Comparison of ENCODE assay signal across 13 mouse cellular contexts in genomic region chr9:78096376-78096775, GRCm38 (mm10). TPM values are rescaled to one million over a fixed set of nuclear protein-coding genes. Genes with fewer than 3 reads are reported as not detected.
DNase-seq lines count a peak whose midpoint lies in the region; ATAC-seq and TF ChIP-seq lines count a peak whose summit lies in the region.
"Had no signal": no experiment of that assay in that cellular context is flagged by ENCODE, and none has a peak within 500 bp of the region (broad histone marks: within the 10 kb centered on the region; RNA-seq: fewer than 3 reads in every experiment).

No protein-coding gene starts in this region.

- no peak overlapping the region for H3K27ac ChIP-seq in left cerebral cortex, adult 2 months
- H3K27ac ChIP-seq in ES-E14 (ENCODE audit: insufficient read depth, low read depth, low read length, poor library complexity, severe bottlenecking): no peak overlapping the region
- H3K27ac ChIP-seq: embryonic facial prominence, embryonic 15.5 days had no signal

- H3K9ac ChIP-seq in ES-E14 (ENCODE audit: insufficient read depth, low read depth, low read length, poor library complexity, severe bottlenecking): no peak overlapping the region
- H3K9ac ChIP-seq: embryonic facial prominence, embryonic 15.5 days had no signal

- DNase-seq in left cerebral cortex, adult 2 months (ENCODE audit: extremely low spot score in 1 of 2, low spot score in 2 of 2): no peak
- no peak for DNase-seq in left cerebral cortex, postnatal 25 days (ENCODE audit: low spot score in 2 of 2)
- peak; percentile 50 to 51 for DNase-seq in B cell, adult 2 months
- DNase-seq in ES-E14 (ENCODE audit: low read depth, low spot score): peak; percentile 47
- no peak for DNase-seq in adrenal gland, postnatal 4 days (ENCODE audit: low spot score in 2 of 2)
- DNase-seq in cerebellum, adult 11-12 months: no peak
- DNase-seq: adrenal gland, adult 2 months; cerebellum, adult 9-10 months; heart, postnatal 36 days had no signal

- peak; percentile 33 for TF ChIP-seq CTCF in left cerebral cortex, adult 2 months (IDR thresholded peaks at IDR 0.05)

- H3K4me1 ChIP-seq in ES-E14 (ENCODE audit: control insufficient read depth in 2 of 2, insufficient read depth in 2 of 2, low read length in 2 of 2, poor library complexity in 1 of 2): no peaks in the 10 kb centered on the region
- H3K4me1 ChIP-seq: embryonic facial prominence, embryonic 15.5 days had no signal

- peak; percentile 56 for ATAC-seq in megakaryocyte, adult 5-6 weeks (ENCODE audit: poor library complexity, severe bottlenecking)

- H3K36me3 ChIP-seq in ES-E14 (ENCODE audit: control insufficient read depth, insufficient read depth, low read length, poor library complexity, severe bottlenecking): peaks cover 8% of the 10 kb centered on the region

- no peak overlapping the region for H3K4me3 ChIP-seq in left cerebral cortex, adult 2 months
- H3K4me3 ChIP-seq in ES-E14 (ENCODE audit: insufficient read depth in 1 of 2, low read depth in 1 of 2, low read length in 2 of 2, poor library complexity in 1 of 2, severe bottlenecking in 1 of 2): no peak overlapping the region
- H3K4me3 ChIP-seq: embryonic facial prominence, embryonic 15.5 days had no signal

- no peaks in the 10 kb centered on the region for H3K9me3 ChIP-seq in ES-E14 (ENCODE audit: control insufficient read depth, insufficient read depth, low read depth, low read length)

- intact Hi-C loops in left cerebral cortex, adult 2 months (cut with DNase I): no loop called here
- intact Hi-C loops in left cerebral cortex, postnatal 25 days (cut with DNase I): no loop called here

- in situ Hi-C loops in ES-E14 (cut with MboI; ENCODE audit: low sequenced_read_pairs in 2 of 2, unreplicated experiment in 2 of 2): no loop called here

TF ChIP-seq in ES-E14, 5 proteins besides CTCF, POLR2A, EP300 and RAD21:
- TF ChIP-seq ZC3H11A (IDR thresholded peaks at IDR 0.05; ENCODE audit: borderline replicate concordance, low read depth, low read length) (peak; percentile 36; the same call in 1 of the 2 replicates), MAFK (IDR thresholded peaks at IDR 0.05; ENCODE audit: insufficient read depth, low read depth, low read length) (no peak)

RNA-seq across cellular contexts. Expression of gene Fbxo9, which starts 12.5 kb away (rescaled TPM):
- total RNA-seq in left cerebral cortex, adult 2 months (2021): 100 to 1,000 TPM; 106 to 115 TPM
- 100 to 1,000 TPM; 112 to 125 TPM for total RNA-seq in left cerebral cortex, postnatal 25 days (2021)
- 19.2 and 28.7 TPM in 2 replicates for total RNA-seq in ES-E14 (2012; rRNA removed)
- total RNA-seq in megakaryocyte, adult 5-6 weeks (2015): 40.3 and 50.5 TPM in 2 replicates
- 43.8 and 49.2 TPM in 2 replicates for total RNA-seq in megakaryocyte, adult 5-6 weeks (2017)
- 10 to 100 TPM; 64.9 to 66.5 TPM for total RNA-seq in adrenal gland, postnatal 4 days (2021)

RNA-seq across cellular contexts. Expression of gene Ick, which starts 12.6 kb away (rescaled TPM):
- 10 to 100 TPM; 17.4 to 19.2 TPM for total RNA-seq in left cerebral cortex, adult 2 months (2021)
- total RNA-seq in left cerebral cortex, postnatal 25 days (2021): 10 to 100 TPM; 18.7 to 19.8 TPM
- 5.3 and 5.4 TPM in 2 replicates for total RNA-seq in ES-E14 (2012; rRNA removed)
- total RNA-seq in megakaryocyte, adult 5-6 weeks (2015): 3.4 and 6.2 TPM in 2 replicates
- total RNA-seq in megakaryocyte, adult 5-6 weeks (2017): 2.5 and 8.0 TPM in 2 replicates
- 10 to 100 TPM; 35.6 to 36.1 TPM for total RNA-seq in adrenal gland, postnatal 4 days (2021)

RNA-seq across cellular contexts. Expression of gene Gcm1, which starts 44.7 kb away (rescaled TPM):
- not detected for total RNA-seq in left cerebral cortex, adult 2 months (2021)
- total RNA-seq in left cerebral cortex, postnatal 25 days (2021): not detected
- total RNA-seq in ES-E14 (2012; rRNA removed): 0.48 and 1.4 TPM in 2 replicates
- total RNA-seq in megakaryocyte, adult 5-6 weeks (2015): not detected in 2 replicates
- not detected in 2 replicates for total RNA-seq in megakaryocyte, adult 5-6 weeks (2017)
- total RNA-seq in adrenal gland, postnatal 4 days (2021): not detected
- total RNA-seq: adrenal gland, adult 2 months; gastrocnemius, adult 8-10 months; heart, postnatal 36 days; left cerebral cortex, adult 8-10 months had no signal

Comparison
In these comparisons a context has a peak if more than half of its experiments do, and no peak if none do; other contexts are left out.
1. DNase-seq: peak in B cell, adult 2 months (2 of 2) and ES-E14 (single experiment); none in left cerebral cortex, adult 2 months (0 of 2), left cerebral cortex, postnatal 25 days (0 of 2), adrenal gland, postnatal 4 days (0 of 2) and cerebellum, adult 11-12 months (single experiment).